Mouse (Mus musculus): ENCODE measurements around the gene Serpinb1b.

The Serpinb1b gene

DNA sequence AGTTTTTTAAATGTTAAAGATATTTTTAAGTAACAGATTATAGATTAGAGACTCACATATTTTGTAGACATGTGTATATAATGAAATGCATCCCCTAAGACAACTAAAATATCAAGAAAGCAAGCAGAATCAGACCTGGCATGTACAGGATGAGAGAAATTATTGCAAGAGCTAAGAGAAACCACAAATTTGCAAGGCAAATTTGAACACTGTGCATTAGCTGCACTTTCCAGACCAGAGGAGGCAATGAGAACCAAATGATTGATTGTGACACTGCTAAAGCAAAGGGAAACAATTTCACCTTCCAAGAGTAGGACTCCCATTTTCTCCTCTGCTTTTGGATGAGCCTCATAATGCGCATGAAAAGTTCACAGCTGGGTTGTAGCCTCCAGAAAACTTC, 17.2 kb downstream of the Serpinb1b start:
- no peak for DNase-seq

GRCm38 (mm10) chr13:33105626-33106025, 27.3 kb downstream of the Serpinb1b start:
- DNase-seq, result no peak

GRCm38 (mm10) chr13:33113054-33113453, 34.7 kb downstream of the Serpinb1b start:
- DNase-seq, result no peak

DNA sequence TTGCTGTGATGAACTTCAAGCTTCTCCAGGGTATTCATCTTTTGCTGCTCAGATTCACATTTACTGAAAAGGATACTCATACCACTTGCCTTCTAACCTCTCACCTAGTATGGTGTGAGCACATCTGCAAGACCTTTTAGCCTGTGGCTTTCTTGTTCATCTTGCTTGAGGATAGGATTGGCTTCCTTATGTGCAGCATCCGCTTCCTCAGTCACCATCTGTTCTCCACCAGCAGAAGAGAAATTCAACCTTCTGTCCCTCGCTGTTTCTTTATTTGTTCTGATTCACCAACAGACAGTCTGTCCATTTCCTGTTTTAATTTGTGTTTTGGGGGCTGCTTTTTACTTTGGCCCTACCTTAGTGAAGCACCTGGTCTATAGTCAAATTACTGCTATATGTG, 59.3 kb downstream of the Serpinb1b start:
- DNase-seq, result peak in 1 of 2 experiments; percentile 8

DNA sequence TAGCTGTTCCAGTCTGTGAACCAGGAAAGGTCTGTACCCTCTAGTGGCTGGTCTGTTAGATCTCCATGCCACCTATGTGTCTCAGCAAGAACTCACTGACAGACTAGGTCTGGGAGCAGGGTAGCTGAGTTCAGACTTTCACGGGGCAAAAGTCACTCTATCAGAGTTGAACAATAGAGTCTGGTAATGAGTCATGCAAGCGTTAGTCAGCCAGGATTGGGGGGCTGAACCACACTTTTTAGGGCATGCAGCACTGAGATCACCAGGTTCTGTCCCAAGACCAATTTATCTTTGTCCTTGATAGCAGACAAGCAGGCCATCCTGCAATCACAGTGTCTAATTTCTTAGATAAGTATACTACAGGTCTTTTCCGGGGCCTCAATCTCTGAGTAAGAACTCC, 63.1 kb downstream of the Serpinb1b start:
- DNase-seq, result no peak

Data from cerebellum, adult 18-20 months (tissue).